Mouse (Mus musculus) kidney, embryonic 14.5 days (tissue): ENCODE data around the gene Rragb. TPM values are rescaled to one million over a fixed set of nuclear protein-coding genes. Genes with fewer than 3 reads are reported as not detected.

Experiments
- ATAC-seq: fragments of 200-750 bp; cut with Nextera tagmentation; 2 replicates; pipeline ENCODE4 v1.8.0; 2017; ENCODE audit warnings: moderate number of reproducible peaks, mild to moderate bottlenecking, moderate TSS enrichment, moderate library complexity; ENCODE audit not compliant: low FRiP score, low TSS enrichment
- H3K27ac ChIP-seq: fragments of 300-500 bp; sonication (generic); 2 replicates; pipeline ENCODE4 v1.5.1; 2014; ENCODE audit warnings: low read depth, mild to moderate bottlenecking, low read length, moderate library complexity, mixed read lengths
- H3K27me3 ChIP-seq: fragments of 300-500 bp; sonication (generic); 2 replicates; pipeline ENCODE4 v1.6.1; 2014; ENCODE audit warnings: mild to moderate bottlenecking, low read length; ENCODE audit not compliant: control insufficient read depth, insufficient read depth
- H3K36me3 ChIP-seq: fragments of 300-500 bp; sonication (generic); 2 replicates; pipeline ENCODE4 v1.6.1; 2014; ENCODE audit warnings: low read length, mixed read lengths; ENCODE audit not compliant: control insufficient read depth, insufficient read depth
- H3K4me1 ChIP-seq: fragments of 300-500 bp; sonication (generic); 2 replicates; pipeline ENCODE4 v1.6.1; 2014; ENCODE audit warnings: low read length, mixed read lengths; ENCODE audit not compliant: control insufficient read depth, insufficient read depth
- H3K4me2 ChIP-seq: fragments of 300-500 bp; sonication (generic); replicated peaks from 2 replicates; pipeline ENCODE4 v1.6.1; 2014; ENCODE audit warnings: low read depth, mild to moderate bottlenecking, low read length
- H3K4me3 ChIP-seq: fragments of 300-500 bp; sonication (generic); 2 replicates; pipeline ENCODE4 v1.5.1; 2014; ENCODE audit warnings: mild to moderate bottlenecking, low read length
- H3K9ac ChIP-seq: fragments of 300-500 bp; sonication (generic); 2 replicates; pipeline ENCODE4 v1.6.1; 2014; ENCODE audit warnings: low read depth, mild to moderate bottlenecking, low read length, moderate library complexity
- H3K9me3 ChIP-seq: fragments of 300-500 bp; sonication (generic); 2 replicates; pipeline ENCODE4 v1.6.1; 2016; ENCODE audit warnings: low read length; ENCODE audit not compliant: control insufficient read depth
- WGBS: fragments of 180-500 bp; shearing (Covaris S2); extraction: QIAGEN DNeasy Blood & Tissue Kit; methylation state at CpG from one replicate; pipeline ENCODE4 v1.1.7; 2014; 5-methylcytosine and 5-hydroxymethylcytosine counted together
- polyA plus RNA-seq: library from polyadenylated mRNA; unstranded; fragments of >200 nt; fragmentation: Nextera tagmentation; extraction: Ambion mirVana; gene quantifications from 2 replicates; pipeline ENCODE4 v1.2.1, GENCODE M21; 2014

Gene Rragb
- polyA plus RNA-seq, 1 experiment from 2014 or later = 4.3 TPM

- Histone ChIP-seq H3K27me3 (no peaks in the 10 kb centered on the region), H3K27ac (no peak overlapping the region), H3K4me3 (no peak overlapping the region), H3K9ac (no peak overlapping the region), H3K4me1 (no peaks in the 10 kb centered on the region), H3K36me3 (no peaks in the 10 kb centered on the region), H3K9me3 (no peaks in the 10 kb centered on the region), H3K4me2 (no peak overlapping the region)
- ATAC-seq = no peak
- WGBS = 31% methylated on average over 1 of the region's 1 CpGs
Observed at GRCm38 (mm10) chrX:153211101-153211500, 71.3 kb downstream of the Rragb start.

Other genes starting within 250 kb of the Rragb start
- 1.3 and 2.1 TPM in 2 replicates for gene Usp51, start 133.5 kb upstream of the Rragb start, polyA plus RNA-seq
- gene Mageh1, start 102.4 kb upstream of the Rragb start, polyA plus RNA-seq = 43.3 and 53.4 TPM in 2 replicates
- 0.11 and 0.16 TPM in 2 replicates for gene Foxr2, start 21.2 kb upstream of the Rragb start, polyA plus RNA-seq
- 0.60 and 1.6 TPM in 2 replicates for gene Klf8, start 97.5 kb downstream of the Rragb start, polyA plus RNA-seq